Mouse (Mus musculus) forebrain, embryonic 14.5 days (tissue): ENCODE measurements around the gene Cyp4f40. TPM values are rescaled to one million over a fixed set of nuclear protein-coding genes. Genes with fewer than 3 reads are reported as not detected.
A peak's percentile ranks its signal among the peaks of the same experiment; 100 is the strongest.
"Not testable (repeated sequence)": the region's sequence is repeated elsewhere in the genome, so short reads cannot be mapped to it uniquely, and the experiment has no call there.

ENCODE experiments used
- ATAC-seq: fragments of 200-750 bp; cut with Nextera tagmentation; 2 replicates; pipeline ENCODE4 v1.8.0; 2017; ENCODE audit warnings: mild to moderate bottlenecking, moderate library complexity
- DNase-seq: peaks from one replicate; pipeline ENCODE4 v3.0.0-alpha.2; 2015; ENCODE audit warnings: low spot score
- H3K27ac ChIP-seq: fragments of 300-500 bp; sonication (generic); 2 replicates; pipeline ENCODE4 v1.5.1; 2014; ENCODE audit warnings: low read depth, mild to moderate bottlenecking, control low read depth, low read length, moderate library complexity
- H3K27me3 ChIP-seq: fragments of 300-500 bp; sonication (generic); replicated peaks from 2 replicates; pipeline ENCODE4 v1.6.1; 2014; ENCODE audit warnings: low read length, control low read depth, mixed read lengths; ENCODE audit not compliant: control insufficient read depth, insufficient read depth
- H3K36me3 ChIP-seq: fragments of 300-500 bp; sonication (generic); 2 replicates; pipeline ENCODE4 v1.6.1; 2014; ENCODE audit warnings: low read length, control low read depth; ENCODE audit not compliant: control insufficient read depth, insufficient read depth
- H3K4me1 ChIP-seq: fragments of 300-500 bp; sonication (generic); 2 replicates; pipeline ENCODE4 v1.6.1; 2014; ENCODE audit warnings: antibody characterized with exemption, low read length, control low read depth; ENCODE audit not compliant: control insufficient read depth, insufficient read depth
- H3K4me2 ChIP-seq: fragments of 300-500 bp; sonication (generic); 2 replicates; pipeline ENCODE4 v1.6.1; 2014; ENCODE audit warnings: mild to moderate bottlenecking, control low read depth, low read length
- H3K4me3 ChIP-seq: fragments of 300-500 bp; sonication (generic); 2 replicates; pipeline ENCODE4 v1.5.1; 2014; ENCODE audit warnings: low read depth, low read length, control low read depth
- H3K9ac ChIP-seq: fragments of 300-500 bp; sonication (generic); 2 replicates; pipeline ENCODE4 v1.6.1; 2014; ENCODE audit warnings: mild to moderate bottlenecking, low read length, control low read depth, moderate library complexity
- H3K9me3 ChIP-seq: fragments of 300-500 bp; sonication (generic); replicated peaks from 2 replicates; pipeline ENCODE4 v1.6.1; 2016; ENCODE audit warnings: low read length, control low read depth, mixed read lengths; ENCODE audit not compliant: control insufficient read depth
- WGBS: fragments of 180-500 bp; shearing (Covaris S2); extraction: QIAGEN DNeasy Blood & Tissue Kit; methylation state at CpG from one replicate; pipeline ENCODE4 v1.1.7; 2014; 5-methylcytosine and 5-hydroxymethylcytosine counted together
- polyA plus RNA-seq: library from polyadenylated mRNA; unstranded; fragments of >200 nt; fragmentation: Nextera tagmentation; extraction: Ambion mirVana; gene quantifications from 2 replicates; pipeline ENCODE4 v1.2.1, GENCODE M21; 2014

Gene Cyp4f40
- not detected in 2 replicates for polyA plus RNA-seq

DNA sequence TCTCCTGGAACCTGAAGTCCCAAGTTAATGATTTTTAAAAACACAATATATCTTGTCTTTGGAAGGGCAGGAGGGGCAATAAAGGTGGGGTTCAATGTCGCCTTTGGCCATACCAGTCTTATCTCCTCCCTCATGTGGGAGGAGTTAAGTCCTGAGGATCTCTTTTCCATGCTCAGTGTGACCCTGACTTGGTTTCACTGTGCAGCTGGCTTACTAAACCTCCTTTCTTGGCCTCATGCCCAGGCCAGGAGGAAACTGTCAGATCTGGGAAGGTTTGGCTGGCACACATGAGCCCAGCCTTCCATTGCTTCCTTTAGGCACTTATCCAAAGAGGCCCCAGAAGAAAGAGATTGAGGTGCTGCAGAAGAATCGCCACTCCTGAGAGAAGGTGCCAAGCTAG is at the start of gene Cyp4f40:
Gene Cyp4f40, plus strand, starts transcription at position 189 of the 400 bp plus-strand sequence.
- Histone ChIP-seq H3K36me3 (no peaks in the 10 kb centered on the region), H3K4me2 (no peak within 1 kb of the TSS), H3K4me1 (no peaks in the 10 kb centered on the region), H3K27ac (no peak within 1 kb of the TSS), H3K27me3 (no peaks in the 10 kb centered on the region), H3K9ac (no peak within 1 kb of the TSS), H3K9me3 (no peaks in the 10 kb centered on the region), H3K4me3 (no peak within 1 kb of the TSS)
- DNase-seq, result peak; percentile 33
- no peak for ATAC-seq
- 38% methylated on average over 2 of the region's 2 CpGs for WGBS

DNA sequence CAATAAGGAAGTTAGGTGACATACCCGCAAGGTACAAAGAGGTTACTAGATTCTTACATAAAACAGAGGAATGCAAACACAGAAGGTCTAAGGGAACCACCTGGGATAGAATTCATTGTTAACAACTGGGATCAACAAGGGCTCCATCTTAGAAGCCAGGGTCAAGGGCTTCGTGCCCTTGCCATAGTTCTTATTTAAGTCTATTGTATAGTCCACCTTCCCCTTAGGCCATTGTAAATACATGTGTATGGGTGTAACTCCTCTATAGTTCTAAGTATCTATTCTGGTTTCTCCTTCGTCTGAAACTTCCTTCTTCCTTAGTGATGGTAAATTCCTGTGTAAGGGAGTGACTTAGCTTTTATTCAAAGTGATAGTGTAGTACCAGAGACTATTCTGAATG is 48.5 kb upstream of the Cyp4f40 start:
- not testable (repeated sequence) for H3K4me2 ChIP-seq, ATAC-seq, DNase-seq, H3K36me3 ChIP-seq, H3K4me3 ChIP-seq, H3K4me1 ChIP-seq, H3K27me3 ChIP-seq, H3K9ac ChIP-seq, H3K27ac ChIP-seq, H3K9me3 ChIP-seq
- 82% methylated on average over 3 of the region's 3 CpGs for WGBS

DNA sequence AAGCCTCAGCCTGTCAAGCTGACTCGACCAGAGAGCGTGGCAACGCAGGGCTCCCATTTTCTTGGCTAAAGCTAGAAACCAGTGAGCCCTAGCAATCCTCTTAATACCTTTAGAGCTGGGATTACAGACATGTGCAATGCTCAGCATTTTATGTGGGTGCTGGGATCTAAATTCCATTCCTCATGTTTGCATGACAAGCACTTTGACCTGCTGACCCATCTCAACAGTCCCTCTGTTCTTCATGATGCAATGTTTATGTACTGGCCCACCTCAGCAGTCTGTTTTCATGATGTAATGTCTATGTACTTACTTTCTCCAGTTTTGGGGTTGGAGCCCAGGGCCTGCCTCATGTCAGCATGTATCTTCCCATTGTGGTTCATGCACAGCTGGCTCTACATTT is 47.8 kb upstream of the Cyp4f40 start:
- Histone ChIP-seq H3K9me3 (no peaks in the 10 kb centered on the region), H3K4me3 (no peak overlapping the region), H3K36me3 (no peaks in the 10 kb centered on the region), H3K4me1 (no peaks in the 10 kb centered on the region), H3K27me3 (no peaks in the 10 kb centered on the region), H3K4me2 (no peak overlapping the region), H3K9ac (no peak overlapping the region), H3K27ac (no peak overlapping the region)
- DNase-seq (no peak), ATAC-seq (no peak)
- WGBS, result 69% methylated on average over 3 of the region's 3 CpGs

DNA sequence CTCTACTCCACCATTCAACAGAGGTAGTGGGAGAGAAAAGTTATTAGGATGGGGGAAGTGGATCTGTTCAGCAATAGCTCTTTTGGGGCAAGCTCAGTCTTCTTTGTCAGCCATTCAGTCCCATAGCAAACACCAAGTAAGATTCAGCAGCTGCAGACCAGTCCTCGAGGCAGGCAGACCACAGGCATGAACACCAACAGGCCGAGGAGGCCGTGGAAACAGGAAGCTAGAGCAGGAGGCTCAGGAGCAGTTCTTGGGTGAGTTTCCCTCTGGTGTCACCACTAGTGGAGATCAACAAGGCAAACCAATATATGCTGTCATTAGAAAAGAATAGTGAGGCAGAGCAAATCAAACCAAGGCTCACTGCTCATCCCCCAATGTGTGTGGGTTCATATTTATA is 46.3 kb upstream of the Cyp4f40 start:
- ATAC-seq (no peak), DNase-seq (no peak)
- WGBS, result 81% methylated on average over 3 of the region's 3 CpGs
- H3K9me3 ChIP-seq, result no peaks in the 10 kb centered on the region
- no peaks in the 10 kb centered on the region for H3K36me3 ChIP-seq
- H3K4me3 ChIP-seq, result no peak overlapping the region
- H3K27me3 ChIP-seq, result no peaks in the 10 kb centered on the region
- no peak overlapping the region for H3K4me2 ChIP-seq
- H3K4me1 ChIP-seq, result no peaks in the 10 kb centered on the region
- H3K9ac ChIP-seq, result no peak overlapping the region
- no peak overlapping the region for H3K27ac ChIP-seq

DNA sequence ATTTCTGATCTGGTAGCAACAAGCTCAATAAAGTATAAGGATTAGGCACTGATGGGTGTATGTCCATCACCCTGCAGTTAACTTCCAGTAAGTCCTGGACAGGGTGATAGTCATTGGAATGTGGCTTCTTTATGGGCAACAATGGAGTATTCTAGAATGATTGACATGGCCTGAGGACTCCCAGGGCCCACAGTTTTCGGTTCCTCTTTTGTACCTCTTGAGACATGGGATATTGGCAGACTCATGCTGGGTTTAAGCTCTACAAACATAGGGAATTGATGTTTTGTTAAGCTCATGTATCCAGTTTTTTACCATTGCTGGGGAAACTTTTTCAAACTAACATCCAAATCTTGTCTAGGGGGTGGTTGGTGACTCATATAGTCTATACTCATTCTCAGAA is 41.4 kb upstream of the Cyp4f40 start:
- H3K27me3 ChIP-seq, result no peaks in the 10 kb centered on the region
- no peak overlapping the region for H3K9ac ChIP-seq
- H3K9me3 ChIP-seq, result no peaks in the 10 kb centered on the region
- H3K4me3 ChIP-seq, result no peak overlapping the region
- H3K36me3 ChIP-seq, result no peaks in the 10 kb centered on the region
- ATAC-seq (no peak), DNase-seq (no peak)
- H3K4me1 ChIP-seq, result no peaks in the 10 kb centered on the region
- WGBS, result 65% methylated on average over 1 of the region's 1 CpGs
- no peak overlapping the region for H3K4me2 ChIP-seq
- H3K27ac ChIP-seq, result no peak overlapping the region

DNA sequence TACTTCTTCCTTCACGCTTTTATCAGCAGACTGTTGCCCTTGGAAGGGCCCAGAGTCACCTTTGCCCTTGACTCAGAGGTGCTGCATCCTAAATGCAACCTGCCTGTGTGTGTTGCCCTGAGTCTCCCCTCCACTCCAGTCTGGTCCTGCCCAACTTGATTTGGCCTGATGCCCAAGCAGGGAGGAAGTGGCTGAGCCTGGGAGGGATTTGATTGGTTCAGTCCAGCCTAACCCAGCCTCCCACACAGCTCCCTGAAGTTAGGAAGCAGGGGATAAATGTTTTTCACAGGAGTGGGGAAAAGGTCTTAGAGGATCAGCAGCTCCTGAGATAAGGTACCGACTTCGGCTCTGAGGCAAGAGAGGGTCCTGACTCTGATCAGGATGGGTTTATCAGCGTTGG is 37.7 kb upstream of the Cyp4f40 start, which contains the start of gene Cyp4f37:
Gene Cyp4f37, plus strand, starts transcription at position 292 of the 400 bp plus-strand sequence.
- H3K27me3 ChIP-seq, H3K4me2 ChIP-seq, ATAC-seq, H3K36me3 ChIP-seq, H3K27ac ChIP-seq, H3K4me3 ChIP-seq, H3K9me3 ChIP-seq, H3K9ac ChIP-seq, DNase-seq, H3K4me1 ChIP-seq: not testable (repeated sequence)
- WGBS, result 79% methylated on average over 4 of the region's 4 CpGs

DNA sequence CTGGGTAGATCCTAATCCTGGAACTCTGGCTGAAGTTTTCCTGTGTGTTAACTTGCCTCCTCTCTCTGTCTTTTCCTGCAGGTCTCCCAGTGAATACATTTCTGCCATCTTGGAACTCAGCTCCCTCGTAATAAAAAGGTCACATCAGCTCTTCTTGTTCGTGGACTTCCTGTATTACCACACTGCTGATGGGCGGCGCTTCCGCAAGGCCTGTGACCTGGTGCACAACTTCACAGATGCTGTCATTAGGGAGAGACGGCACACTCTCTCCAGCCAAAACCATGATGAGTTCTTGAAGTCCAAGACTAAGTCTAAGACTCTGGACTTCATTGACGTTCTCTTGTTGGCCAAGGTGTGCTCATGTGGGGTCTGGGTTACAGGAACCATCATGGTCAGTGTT is 29.0 kb upstream of the Cyp4f40 start:
- not testable (repeated sequence) for H3K4me3 ChIP-seq, H3K9ac ChIP-seq, H3K27me3 ChIP-seq, H3K36me3 ChIP-seq, H3K4me1 ChIP-seq, H3K4me2 ChIP-seq, ATAC-seq, H3K9me3 ChIP-seq, DNase-seq, H3K27ac ChIP-seq
- 90% methylated on average over 6 of the region's 7 CpGs for WGBS

DNA sequence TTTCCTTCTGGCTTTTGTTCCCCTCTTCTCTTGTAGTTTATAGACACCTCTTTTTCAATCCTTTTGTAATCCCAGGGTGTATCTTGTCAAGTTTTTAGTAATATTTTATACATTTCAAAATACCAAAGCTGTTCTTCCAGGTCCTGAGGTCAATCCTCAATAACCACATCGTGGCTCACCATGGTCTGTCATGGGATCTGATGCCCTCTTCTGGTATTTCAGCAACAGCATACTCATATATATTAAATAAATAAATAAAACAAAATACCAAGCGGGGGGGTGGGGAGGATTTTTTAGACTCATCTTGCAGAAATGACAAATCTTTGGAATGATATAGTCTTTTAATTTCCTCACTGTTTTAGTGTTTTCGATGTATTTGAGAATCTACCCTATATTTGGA is 26.8 kb upstream of the Cyp4f40 start:
- Histone ChIP-seq H3K9me3 (no peaks in the 10 kb centered on the region), H3K4me1 (no peaks in the 10 kb centered on the region; the same call in 1 of the 2 replicates), H3K36me3 (no peaks in the 10 kb centered on the region), H3K27ac (no peak overlapping the region), H3K4me3 (no peak overlapping the region), H3K27me3 (no peaks in the 10 kb centered on the region), H3K9ac (no peak overlapping the region), H3K4me2 (no peak overlapping the region)
- 79% methylated on average over 3 of the region's 3 CpGs for WGBS
- ATAC-seq (no peak), DNase-seq (no peak)

DNA sequence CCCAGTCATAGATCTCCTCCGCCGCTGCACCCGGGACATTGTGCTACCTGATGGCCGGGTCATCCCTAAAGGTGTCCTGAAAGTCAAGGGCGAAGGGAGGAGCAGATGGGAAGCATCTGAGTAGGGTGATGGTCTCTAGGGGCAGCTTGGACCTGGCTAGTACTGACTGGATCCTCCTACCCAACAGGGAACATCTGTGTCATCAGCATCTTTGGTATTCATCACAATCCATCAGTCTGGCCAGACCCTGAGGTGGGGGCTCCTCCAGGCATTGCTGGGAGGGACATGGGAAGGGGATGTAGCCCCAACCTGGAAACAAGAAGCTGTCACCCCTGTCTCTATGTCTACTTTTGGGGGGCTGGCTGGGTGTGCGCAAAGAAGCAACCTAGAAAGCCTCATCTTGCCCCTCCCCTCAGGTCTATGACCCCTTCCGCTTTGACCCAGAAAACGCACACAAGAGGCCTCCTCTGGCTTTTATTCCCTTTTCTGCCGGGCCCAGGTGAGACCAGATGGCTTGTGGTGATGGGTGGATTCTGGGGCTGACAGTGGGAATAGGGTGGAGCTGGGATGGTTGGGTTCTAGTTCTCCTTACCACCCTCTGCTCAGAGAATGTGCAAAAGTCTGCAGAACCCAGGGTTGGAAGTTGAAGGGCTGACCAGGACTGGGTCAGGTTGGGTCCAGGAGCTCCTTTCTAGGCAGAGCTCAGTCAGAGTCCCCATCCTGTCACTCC is 24.3 kb upstream of the Cyp4f40 start:
- not testable (repeated sequence) for H3K4me1 ChIP-seq, H3K27me3 ChIP-seq, DNase-seq, H3K9me3 ChIP-seq, H3K27ac ChIP-seq, H3K36me3 ChIP-seq
- 86% methylated on average over 9 of the region's 9 CpGs for WGBS
- Histone ChIP-seq H3K4me3 (peak overlapping the region; percentile 35), H3K4me2 (peak overlapping the region; percentile 62), H3K9ac (peak overlapping the region; percentile 65)
- ATAC-seq, result 0 out of 2 replicates have a peak, but pooled peaks have one; percentile 18
